14 mouse cellular contexts compared by ENCODE assay signal in genomic region chr10:95630726-95631345, GRCm38 (mm10). TPM values are rescaled to one million over a fixed set of nuclear protein-coding genes. Genes with fewer than 3 reads are reported as not detected.
DNase-seq lines count a peak whose midpoint lies in the region; ATAC-seq lines count a peak whose summit lies in the region.
"Had no signal": no experiment of that assay in that cellular context is flagged by ENCODE, and none has a peak within 500 bp of the region (broad histone marks: within the 10 kb centered on the region; RNA-seq: fewer than 3 reads in every experiment).

No protein-coding gene starts in this region.

- WGBS in heart, embryonic 11.5 days (ENCODE audit: insufficient replicate concordance): 79% methylated on average over 10 of the region's 10 CpGs
- 63% methylated on average over 10 of the region's 10 CpGs for WGBS in liver, embryonic 13.5 days (ENCODE audit: insufficient replicate concordance)

- H3K36me3 ChIP-seq in heart, embryonic 11.5 days (ENCODE audit: control insufficient read depth, insufficient read depth, low read length): no peaks in the 10 kb centered on the region
- H3K36me3 ChIP-seq in liver, embryonic 13.5 days: no peaks in the 10 kb centered on the region
- H3K36me3 ChIP-seq: heart, embryonic 15.5 days had no signal

- peak overlapping the region; percentile 48; the same call in 1 of the 2 replicates for H3K4me2 ChIP-seq in heart, embryonic 11.5 days
- H3K4me2 ChIP-seq in liver, embryonic 13.5 days: peak overlapping the region; percentile 48
- H3K4me2 ChIP-seq: heart, embryonic 15.5 days had no signal

- no peaks in the 10 kb centered on the region for H3K27me3 ChIP-seq in heart, embryonic 11.5 days (ENCODE audit: control insufficient read depth, insufficient read depth, low read length)
- H3K27me3 ChIP-seq in liver, embryonic 13.5 days: no peaks in the 10 kb centered on the region
- H3K27me3 ChIP-seq: heart, embryonic 15.5 days had no signal

- H3K9me3 ChIP-seq in heart, embryonic 11.5 days (replicated peaks; ENCODE audit: control insufficient read depth, low read length): no peaks in the 10 kb centered on the region
- no peaks in the 10 kb centered on the region for H3K9me3 ChIP-seq in liver, embryonic 13.5 days (replicated peaks)
- H3K9me3 ChIP-seq: heart, embryonic 15.5 days had no signal

- H3K4me1 ChIP-seq in heart, embryonic 11.5 days (ENCODE audit: control insufficient read depth, insufficient read depth, low read length): no peaks in the 10 kb centered on the region
- H3K4me1 ChIP-seq in liver, embryonic 13.5 days (replicated peaks): peaks cover 39% of the 10 kb centered on the region
- H3K4me1 ChIP-seq: heart, embryonic 15.5 days had no signal

- DNase-seq in heart, postnatal 25 days (ENCODE audit: low spot score): no peak
- DNase-seq in adipocyte (ENCODE audit: low spot score): peak; percentile 72
- DNase-seq in liver, embryonic 13.5 days: no peak
- DNase-seq in thymus, postnatal 10 days (ENCODE audit: low spot score in 2 of 2): no peak
- no peak for DNase-seq in right cerebral cortex, postnatal 10 days (ENCODE audit: low spot score in 2 of 2)
- DNase-seq in layer of hippocampus, adult 9-11 months: no peak
- DNase-seq: cerebellum, adult 11 months; midbrain, embryonic 14.5 days; thymus, postnatal 4 days had no signal

- intact Hi-C loops in heart, postnatal 25 days (cut with DNase I): no loop called here

- no peak overlapping the region for H3K4me3 ChIP-seq in heart, embryonic 11.5 days (ENCODE audit: low read depth, low read length)
- H3K4me3 ChIP-seq in liver, embryonic 13.5 days (replicated peaks): 0 out of 2 replicates have a peak overlapping the region, but pooled peaks have one; percentile 16
- H3K4me3 ChIP-seq: heart, embryonic 15.5 days had no signal

- ATAC-seq in heart, embryonic 11.5 days (replicated peaks; ENCODE audit: insufficient number of reproducible peaks, low FRiP score, low TSS enrichment): no peak
- 0 out of 2 replicates have a peak, but pooled peaks have one; percentile 15 for ATAC-seq in erythroid progenitor cell, adult 5-6 weeks (replicated peaks; ENCODE audit: low FRiP score, poor library complexity, severe bottlenecking)
- 0 out of 2 replicates have a peak, but pooled peaks have one; percentile 18 for ATAC-seq in liver, embryonic 13.5 days (ENCODE audit: low read depth)

- peak overlapping the region; percentile 84 for H3K27ac ChIP-seq in heart, embryonic 11.5 days (ENCODE audit: low read depth, low read length)
- peak overlapping the region; percentile 82 for H3K27ac ChIP-seq in liver, embryonic 13.5 days
- H3K27ac ChIP-seq: heart, embryonic 15.5 days had no signal

- peak overlapping the region; percentile 39; the same call in 1 of the 2 replicates for H3K9ac ChIP-seq in heart, embryonic 11.5 days (ENCODE audit: low read depth, low read length)
- H3K9ac ChIP-seq in liver, embryonic 13.5 days: peak overlapping the region; percentile 28
- H3K9ac ChIP-seq: heart, embryonic 15.5 days had no signal

RNA-seq across cellular contexts. Expression of gene Anapc15-ps, which starts 42.4 kb away (rescaled TPM):
- polyA plus RNA-seq in heart, embryonic 11.5 days (2014; fragmentation: Nextera tagmentation; extraction: Ambion mirVana): not detected in 2 replicates
- not detected for total RNA-seq in heart, postnatal 25 days (2021)
- not detected in 2 replicates for total RNA-seq in erythroid progenitor cell, adult 5-6 weeks (2015; ENCODE audit: low replicate concordance)
- total RNA-seq in erythroid progenitor cell, adult 5-6 weeks (2017; ENCODE audit: low replicate concordance): not detected in 2 replicates
- not detected in 2 replicates for polyA plus RNA-seq in liver, embryonic 13.5 days (2015; fragmentation: Nextera tagmentation; extraction: Ambion mirVana)
- total RNA-seq: liver, adult 2 months had no signal
- polyA plus RNA-seq: heart, embryonic 15.5 days; intestine, embryonic 16.5 days; liver, adult 2 months; midbrain, embryonic 14.5 days had no signal
